Mouse (Mus musculus) left cerebral cortex, adult 8-10 months (tissue): ENCODE results near the gene Drosha. TPM values are rescaled to one million over a fixed set of nuclear protein-coding genes. Genes with fewer than 3 reads are reported as not detected.

ENCODE experiments used
- DNase-seq, 2 experiments: peaks; one replicate each; pipeline ENCODE4 v3.0.0; 2022; ENCODE audit warnings: low spot score in 2 of 2
- total RNA-seq, 4 experiments: library from RNA; stranded (reverse); gene quantifications; 2 replicates each; pipeline ENCODE4 v1.2.4; 2022

Drosha gene
- total RNA-seq, 4 experiments from 2014 or later, result 84.5 to 88.7 (median 86.3) TPM

GRCm38 (mm10) chr15:12829878-12830277 lies 5.3 kb downstream of the Drosha start:
- no peak for DNase-seq

- no peak for DNase-seq
Measured at GRCm38 (mm10) chr15:12832599-12832998, 8.0 kb downstream of the Drosha start.

- no peak for DNase-seq
Measured at GRCm38 (mm10) chr15:12833385-12833784, 8.8 kb downstream of the Drosha start.

GRCm38 (mm10) chr15:12834231-12834630 lies 9.6 kb downstream of the Drosha start:
- no peak for DNase-seq

- no peak for DNase-seq
Measured at GRCm38 (mm10) chr15:12840737-12841136, 16.1 kb downstream of the Drosha start.

- DNase-seq, result no peak
Measured at GRCm38 (mm10) chr15:12842833-12843232, 18.2 kb downstream of the Drosha start.

DNA sequence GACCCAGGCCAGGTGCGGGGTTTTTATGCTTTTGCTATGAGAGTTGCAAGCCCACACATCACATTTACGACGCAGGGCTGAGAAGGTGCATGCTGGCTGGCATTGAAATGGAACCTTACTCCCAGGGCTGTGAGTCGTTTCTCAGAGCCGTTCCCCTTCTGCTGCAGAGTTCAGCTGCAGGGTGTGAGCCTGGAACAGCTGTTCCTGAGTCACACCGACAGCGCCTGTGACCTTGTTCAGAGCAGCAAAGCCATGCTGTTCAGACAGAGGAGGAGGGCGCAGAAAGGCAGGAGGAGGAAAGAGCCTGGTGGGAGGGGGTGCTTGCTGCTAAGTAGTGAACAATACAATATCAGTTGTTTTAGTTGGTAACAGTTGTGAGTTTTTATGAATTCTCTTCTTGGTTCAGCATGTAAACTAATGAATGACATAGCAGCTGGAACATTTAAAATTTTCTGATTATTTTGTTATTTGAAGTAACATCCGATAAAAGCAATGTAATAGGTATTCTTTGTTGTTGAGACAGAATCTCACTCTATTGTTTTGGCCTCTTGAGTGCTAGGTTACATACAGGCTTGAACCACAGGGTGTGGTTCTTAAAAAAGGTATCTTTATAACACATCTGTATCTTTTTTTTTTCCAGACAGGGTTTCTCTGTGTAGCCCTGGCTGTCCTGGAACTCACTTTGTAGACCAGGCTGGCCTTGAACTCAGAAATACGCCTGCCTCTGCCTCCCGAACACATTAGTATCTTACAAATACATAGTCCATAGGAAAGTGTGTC lies 23.8 kb downstream of the Drosha start:
- no peak for DNase-seq

- DNase-seq, result no peak
Measured at GRCm38 (mm10) chr15:12849373-12849772, 24.8 kb downstream of the Drosha start.

GRCm38 (mm10) chr15:12853471-12853870 lies 28.9 kb downstream of the Drosha start:
- no peak for DNase-seq

DNA sequence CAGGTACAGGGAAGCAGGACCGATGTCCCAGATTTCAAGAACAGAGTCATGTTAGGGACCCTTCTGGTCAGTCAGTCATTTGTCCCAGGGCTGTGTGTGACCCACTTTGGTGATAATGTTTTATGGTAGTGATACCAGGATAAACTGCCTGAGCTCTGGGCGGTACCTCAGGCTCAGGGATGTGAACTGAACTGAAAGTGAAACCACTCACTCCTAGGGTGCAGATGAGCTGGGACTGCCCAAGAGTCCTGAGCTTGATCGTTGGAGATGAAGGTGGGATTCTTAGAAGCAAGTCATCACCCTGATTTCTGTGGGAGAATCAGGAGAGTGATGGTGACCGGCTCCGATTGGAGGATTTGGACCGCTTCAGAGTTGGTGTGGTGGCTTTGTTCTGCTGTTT lies 32.2 kb downstream of the Drosha start:
- DNase-seq, result no peak

DNA sequence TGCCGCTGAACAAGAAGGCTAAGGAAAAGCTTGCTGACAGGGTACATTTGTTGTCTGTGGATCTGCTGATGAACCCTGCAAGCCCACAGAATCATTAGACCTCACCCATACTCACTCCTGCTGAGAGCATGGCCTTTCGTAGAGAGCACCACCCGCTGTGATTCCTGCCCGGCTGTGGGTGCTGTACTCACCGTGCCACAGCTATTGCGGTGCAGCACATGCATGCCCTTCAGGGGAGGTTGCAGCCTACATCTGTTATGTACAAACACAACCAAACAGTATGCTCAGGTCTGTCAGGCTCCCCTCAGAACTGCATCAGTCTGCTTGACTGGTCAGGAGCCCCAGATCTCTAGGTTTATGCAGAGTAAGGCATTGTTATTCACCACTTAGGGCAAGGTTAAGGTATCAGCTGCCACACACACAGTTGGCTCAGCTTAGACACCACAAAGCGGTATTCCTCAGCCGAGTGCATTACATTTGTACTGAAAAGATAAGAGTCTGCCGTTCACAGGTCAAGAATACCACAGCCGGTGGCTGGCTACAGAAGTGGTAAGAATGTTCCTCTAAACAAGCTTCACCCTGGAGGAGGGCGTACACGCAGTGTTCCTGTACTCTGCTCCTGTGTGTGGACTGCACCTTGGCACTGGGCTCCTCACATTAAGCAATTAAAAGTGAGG lies 33.4 kb downstream of the Drosha start:
- no peak for DNase-seq

- no peak for DNase-seq
Measured at GRCm38 (mm10) chr15:12858645-12859044, 34.0 kb downstream of the Drosha start.

GRCm38 (mm10) chr15:12862061-12862460 lies 37.4 kb downstream of the Drosha start:
- no peak for DNase-seq

DNA sequence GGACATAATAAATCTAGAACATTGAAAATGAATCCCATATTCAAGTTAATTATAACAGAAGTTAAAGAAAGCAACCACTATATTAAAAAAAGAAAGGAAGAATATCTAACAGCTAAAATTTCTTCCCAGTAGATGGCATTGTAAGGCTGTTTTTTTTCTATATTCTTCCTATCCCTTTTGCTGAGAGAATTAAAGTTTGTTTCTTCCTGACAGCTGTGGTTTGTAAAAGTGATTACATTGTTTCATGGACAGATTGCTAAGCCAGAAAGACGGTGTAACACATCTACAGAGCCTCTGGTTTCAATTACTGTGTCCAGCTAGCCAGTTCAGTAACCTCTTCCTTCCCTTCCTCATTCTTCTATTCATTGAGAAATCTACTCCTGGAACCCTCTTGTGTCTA lies 39.1 kb downstream of the Drosha start:
- no peak for DNase-seq

GRCm38 (mm10) chr15:12865595-12866314 lies 41.1 kb downstream of the Drosha start:
- DNase-seq, result no peak

- no peak for DNase-seq
Measured at GRCm38 (mm10) chr15:12867269-12867668, 42.7 kb downstream of the Drosha start.

DNA sequence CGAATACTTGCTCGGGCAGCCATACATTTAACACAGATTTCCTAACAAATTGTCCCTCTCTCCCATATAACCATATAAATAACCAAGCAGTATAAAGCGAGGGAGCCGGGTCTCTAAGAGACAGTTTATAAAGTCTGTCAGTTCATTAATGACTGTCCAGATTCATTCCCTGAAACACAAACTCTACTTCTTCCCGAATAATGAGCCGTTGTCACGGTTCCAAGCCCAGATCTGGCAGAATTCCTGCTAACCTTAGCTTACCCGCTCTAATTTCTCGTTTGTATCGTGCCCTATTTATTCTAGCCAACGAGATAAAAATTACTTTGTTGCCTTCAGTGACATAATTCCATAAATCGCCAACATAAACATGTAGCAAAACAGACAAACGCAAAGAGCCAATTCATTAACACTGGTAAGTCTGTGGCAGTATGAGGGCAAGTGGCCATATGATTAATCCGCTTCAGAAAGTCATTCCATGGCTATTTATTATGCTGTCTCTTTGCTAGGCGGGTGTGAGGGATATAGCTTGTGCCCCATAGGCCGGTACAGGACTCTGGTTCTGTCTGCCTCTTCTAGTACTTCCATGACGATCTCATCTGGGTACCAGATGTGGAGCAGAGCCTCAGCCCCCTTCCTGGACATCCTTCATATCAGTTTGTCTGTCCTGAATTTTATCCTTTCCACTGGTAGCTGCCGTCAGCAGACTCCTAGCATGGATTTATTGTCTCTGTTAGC lies 51.0 kb downstream of the Drosha start:
- DNase-seq, result peak in 1 of 2 experiments; percentile 21

GRCm38 (mm10) chr15:12876266-12876665 lies 51.7 kb downstream of the Drosha start:
- no peak for DNase-seq

- no peak for DNase-seq
Measured at GRCm38 (mm10) chr15:12876881-12877280, 52.3 kb downstream of the Drosha start.

DNA sequence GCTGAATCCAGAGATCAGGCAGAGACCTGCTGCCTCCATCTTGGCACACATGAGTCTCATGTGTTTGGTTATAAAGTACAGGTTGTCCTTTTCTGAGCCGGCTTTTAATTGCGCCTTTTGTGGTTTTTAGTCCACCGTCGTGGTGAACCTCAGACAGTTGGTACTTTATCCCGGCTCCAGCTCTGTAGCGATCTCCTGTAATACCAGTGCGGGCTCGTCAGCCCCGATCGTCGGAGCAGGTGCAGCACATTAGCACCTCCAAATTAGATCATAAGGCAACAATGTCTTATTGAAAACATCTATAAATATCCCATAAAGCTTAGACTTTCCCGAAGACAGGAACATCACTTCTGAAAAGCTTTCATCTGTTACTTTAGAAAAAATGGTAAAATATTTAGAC lies 53.3 kb downstream of the Drosha start:
- no peak for DNase-seq

DNA sequence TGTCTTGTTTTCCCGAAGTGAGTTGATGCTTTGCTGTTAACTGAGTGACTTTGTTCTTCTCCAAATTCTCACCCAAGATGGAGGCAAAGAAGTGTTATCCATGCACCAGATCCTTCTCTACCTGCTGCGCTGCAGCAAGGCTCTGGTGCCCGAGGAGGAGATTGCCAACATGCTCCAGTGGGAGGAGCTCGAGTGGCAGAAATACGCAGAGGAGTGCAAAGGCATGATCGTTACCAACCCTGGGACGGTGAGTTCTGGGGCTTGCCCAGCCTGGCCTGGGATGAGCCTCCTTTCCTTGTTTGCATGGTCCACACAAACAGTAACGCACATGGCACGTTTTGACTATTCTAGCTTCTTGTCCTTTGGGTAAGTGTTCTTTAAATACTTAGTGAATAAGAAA lies 54.0 kb downstream of the Drosha start:
- no peak for DNase-seq

DNA sequence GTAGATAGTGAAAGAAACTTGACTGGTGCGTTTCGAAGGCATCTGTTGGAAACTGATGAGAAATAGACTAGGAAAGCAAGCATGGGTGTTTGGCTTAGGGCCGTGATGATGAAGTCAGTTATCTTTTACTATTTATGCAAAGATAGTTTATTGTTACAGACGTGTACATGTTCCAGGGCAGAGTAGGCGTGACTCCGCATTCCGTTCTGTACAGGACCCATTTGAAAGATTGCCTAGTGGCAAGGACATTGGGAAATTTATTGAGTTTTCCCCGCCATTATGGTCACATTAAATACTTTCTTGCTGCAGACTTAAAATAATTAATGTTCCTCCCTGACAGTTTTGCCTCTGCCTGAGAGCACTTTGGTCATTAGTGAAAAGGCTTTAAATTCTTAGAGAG lies 55.3 kb downstream of the Drosha start:
- DNase-seq, result no peak
